In genomic region chr7:25237249-25238014, GRCm38 (mm10) we compare ENCODE assay signal across 8 mouse cellular contexts. TPM values are rescaled to one million over a fixed set of nuclear protein-coding genes. Genes with fewer than 3 reads are reported as not detected.
A peak's percentile ranks its signal among the peaks of the same experiment; 100 is the strongest.
DNase-seq lines count a peak whose midpoint lies in the region; ATAC-seq lines count a peak whose summit lies in the region.

TSS of gene Gsk3a (minus strand) at chr7:25237851.

- peak within 1 kb of the TSS; percentile 79 for H3K27ac ChIP-seq in hindbrain, embryonic 12.5 days

- peak within 1 kb of the TSS; percentile 81 for H3K4me2 ChIP-seq in hindbrain, embryonic 12.5 days (replicated peaks)

- peak within 1 kb of the TSS; percentile 93 for H3K4me3 ChIP-seq in hindbrain, embryonic 12.5 days

- peak; percentile 96 for DNase-seq in MN1 (ENCODE audit: low spot score)
- peak; percentile 98 for DNase-seq in cerebellum, adult 8-10 months
- DNase-seq in frontal cortex, postnatal 10 days (ENCODE audit: low spot score in 2 of 2), result peak; percentile 96 to 97
- DNase-seq in layer of hippocampus, postnatal 25 days (ENCODE audit: extremely low spot score in 1 of 2, low spot score in 1 of 2), result peak in 1 of 2 experiments; percentile 87
- peak; percentile 99 for DNase-seq in lung, postnatal 25 days (ENCODE audit: low spot score)
- peak; percentile 99 for DNase-seq in right cerebral cortex, adult 2 months (ENCODE audit: low spot score in 2 of 2)
- peak; percentile 99 for DNase-seq in urinary bladder, postnatal 14 days (ENCODE audit: low spot score)

- peaks cover 30% of the 10 kb centered on the region for H3K4me1 ChIP-seq in hindbrain, embryonic 12.5 days

- H3K9ac ChIP-seq in hindbrain, embryonic 12.5 days, result peak within 1 kb of the TSS; percentile 94

- peak; percentile 89 for ATAC-seq in hindbrain, embryonic 12.5 days (ENCODE audit: low FRiP score)

- peaks cover 26% of the 10 kb centered on the region for H3K36me3 ChIP-seq in hindbrain, embryonic 12.5 days

- no peaks in the 10 kb centered on the region for H3K27me3 ChIP-seq in hindbrain, embryonic 12.5 days

- under 1% methylated on average over 69 of the region's 76 CpGs for WGBS in hindbrain, embryonic 12.5 days

- H3K9me3 ChIP-seq in hindbrain, embryonic 12.5 days (replicated peaks), result no peaks in the 10 kb centered on the region

RNA-seq across cellular contexts. Expression of gene Gsk3a, which starts in this region (rescaled TPM):
- 17.2 and 19.6 TPM in 2 replicates for polyA plus RNA-seq in hindbrain, embryonic 12.5 days (2016; fragmentation: Nextera tagmentation; extraction: Ambion mirVana)
- 100 to 1,000 TPM; 195 to 200 TPM for total RNA-seq in layer of hippocampus, postnatal 25 days (2021)
